Mouse (Mus musculus): ENCODE data around the gene Foxa2.

The Foxa2 gene

DNA sequence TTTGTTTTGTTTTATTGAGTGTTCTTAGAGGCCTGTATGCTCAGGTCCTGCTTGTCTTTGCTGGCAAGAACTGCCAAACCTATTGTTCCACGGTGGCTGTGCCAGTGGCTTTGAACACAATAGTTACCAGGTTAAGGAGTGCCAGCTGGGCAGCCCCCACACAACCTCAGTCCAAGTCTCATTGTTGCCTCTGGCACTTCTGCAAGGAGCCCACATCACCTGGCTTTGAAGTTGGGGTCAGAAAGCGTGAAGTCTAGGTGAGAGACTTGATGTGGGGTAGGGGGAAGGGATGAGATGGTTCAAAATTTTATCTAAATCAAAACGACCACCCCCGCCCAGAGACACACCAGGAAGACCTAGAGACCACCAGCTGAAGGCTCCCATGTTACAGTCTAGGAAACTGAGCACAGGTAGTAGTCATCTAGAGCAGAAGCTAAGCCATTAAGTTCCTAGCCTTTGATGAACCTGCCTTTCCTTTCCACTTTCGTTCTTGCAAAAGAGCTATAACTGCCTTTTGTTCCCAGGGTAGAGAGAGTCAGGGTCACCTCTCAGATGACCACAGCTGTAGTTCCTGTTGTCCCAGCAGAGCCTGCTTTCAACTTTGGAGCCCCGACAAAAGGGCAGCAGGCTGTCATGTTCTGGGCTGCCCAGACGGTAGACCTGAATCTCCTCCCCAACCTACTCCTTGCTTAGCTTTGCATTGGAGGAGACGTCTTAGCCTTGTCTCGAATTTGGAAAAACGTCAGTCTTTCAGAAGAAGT is 48.4 kb downstream of the Foxa2 start:
- no peak for DNase-seq

DNA sequence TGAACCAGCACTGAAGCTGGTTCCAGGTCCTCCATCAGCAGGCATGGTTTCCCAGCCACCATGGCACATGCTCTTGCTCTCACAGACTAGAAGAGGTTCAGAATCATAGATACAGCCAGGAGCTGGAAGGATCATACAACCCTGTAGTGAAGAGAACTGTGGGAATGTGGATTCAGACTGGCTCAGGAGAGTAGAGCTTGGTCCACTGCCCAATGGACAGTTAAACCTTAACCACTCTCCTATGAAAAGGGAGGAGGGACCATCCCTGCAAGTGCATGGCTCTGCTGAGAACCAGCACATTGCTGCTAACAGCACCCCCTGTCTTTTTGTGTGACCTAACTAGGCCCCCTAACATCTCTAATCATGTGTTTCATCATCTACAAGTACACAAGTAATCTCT is 50.0 kb downstream of the Foxa2 start:
- DNase-seq, result no peak

DNA sequence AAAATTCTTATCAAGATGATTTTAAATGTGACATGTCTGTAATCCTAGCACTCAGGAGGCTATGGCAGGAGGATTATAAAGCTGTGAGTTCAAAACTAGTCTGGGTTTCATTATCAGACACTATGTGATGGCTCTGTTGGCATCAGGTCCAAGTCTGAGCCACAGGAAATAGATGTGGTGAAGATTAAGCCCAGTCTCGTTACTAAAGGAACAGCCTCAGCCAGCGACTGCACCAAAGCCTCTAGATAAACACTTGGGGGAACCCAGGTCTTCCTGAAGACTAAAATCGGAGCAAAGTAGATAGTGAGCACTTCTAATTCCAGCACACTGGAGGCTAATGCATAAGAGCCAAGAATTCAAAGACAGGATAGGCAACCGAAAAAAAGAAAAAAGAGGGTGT is 52.9 kb downstream of the Foxa2 start:
- DNase-seq, result no peak

DNA sequence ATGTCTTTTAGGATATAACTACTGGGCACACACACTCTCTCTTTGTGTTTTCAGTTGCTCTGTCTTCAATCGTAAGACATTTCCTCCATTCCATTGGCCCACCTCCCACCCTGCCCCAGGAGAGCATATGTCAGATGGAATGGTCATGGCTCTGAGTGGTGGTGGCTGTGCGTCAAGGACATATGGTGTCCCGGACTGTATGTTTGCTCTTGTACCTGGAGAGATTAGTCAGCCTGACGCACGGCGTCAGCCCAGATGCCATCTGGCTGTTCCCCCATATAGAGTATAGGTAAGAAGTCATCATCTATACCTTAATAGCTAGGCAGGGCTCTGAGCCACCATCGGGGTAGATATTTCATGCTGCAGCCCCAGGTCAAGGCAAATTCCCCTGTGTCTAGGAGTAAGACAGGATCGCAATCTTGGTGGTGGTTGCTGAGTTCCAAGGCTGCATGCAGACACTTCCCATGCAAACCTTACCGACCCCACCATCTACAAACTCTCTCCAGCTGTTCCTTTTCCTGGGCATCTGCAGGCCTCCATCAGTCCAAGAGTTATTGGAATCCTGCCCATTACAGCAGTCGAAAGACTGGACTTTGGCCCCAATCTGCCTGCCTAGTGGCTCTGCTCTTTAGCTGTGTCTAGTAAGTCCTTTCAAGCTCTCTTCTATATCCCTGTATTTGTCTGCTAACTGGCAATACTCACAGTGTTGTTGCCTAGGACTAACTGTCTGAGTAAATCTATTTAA is 53.7 kb downstream of the Foxa2 start:
- no peak for DNase-seq
